In genomic region chr2:118529466-118530181, GRCm38 (mm10) we compare ENCODE assay signal across 8 mouse cellular contexts. TPM values are rescaled to one million over a fixed set of nuclear protein-coding genes. Genes with fewer than 3 reads are reported as not detected.
DNase-seq lines count a peak whose midpoint lies in the region; ATAC-seq lines count a peak whose summit lies in the region.

No protein-coding gene starts in this region.

- peaks cover 21% of the 10 kb centered on the region for H3K36me3 ChIP-seq in heart, embryonic 14.5 days (ENCODE audit: control insufficient read depth, insufficient read depth, low read length)
- H3K36me3 ChIP-seq in kidney, embryonic 16.5 days (ENCODE audit: insufficient read depth, low read length): peaks cover 7% of the 10 kb centered on the region

- H3K27me3 ChIP-seq in heart, embryonic 14.5 days (ENCODE audit: control insufficient read depth, insufficient read depth, low read length): no peaks in the 10 kb centered on the region
- no peaks in the 10 kb centered on the region for H3K27me3 ChIP-seq in kidney, embryonic 16.5 days (ENCODE audit: insufficient read depth, low read length)

- H3K4me2 ChIP-seq in heart, embryonic 14.5 days (ENCODE audit: low read length): no peak overlapping the region
- H3K4me2 ChIP-seq in kidney, embryonic 16.5 days (replicated peaks; ENCODE audit: low read depth, low read length): peak overlapping the region; percentile 7; the same call in 1 of the 2 replicates

- WGBS in heart, embryonic 14.5 days: 15% methylated on average over 7 of the region's 7 CpGs
- 12% methylated on average over 7 of the region's 7 CpGs for WGBS in kidney, embryonic 16.5 days

- H3K9me3 ChIP-seq in heart, embryonic 14.5 days (ENCODE audit: control insufficient read depth, low read length): no peaks in the 10 kb centered on the region
- no peaks in the 10 kb centered on the region for H3K9me3 ChIP-seq in kidney, embryonic 16.5 days (ENCODE audit: low read length)

- DNase-seq in urinary bladder, adult 18-20 months (ENCODE audit: low spot score in 2 of 2): peak; percentile 50 to 75
- DNase-seq in urinary bladder, postnatal 10 days (ENCODE audit: low spot score): no peak
- DNase-seq in lung, postnatal 10 days: peak; percentile 82
- no peak for DNase-seq in cerebellum, adult 11-12 months
- no peak for DNase-seq in frontal cortex, postnatal 36 days (ENCODE audit: low spot score in 2 of 2)
- no peak for DNase-seq in layer of hippocampus, adult 18-20 months (ENCODE audit: low spot score in 2 of 2)

- peak overlapping the region; percentile 59 for H3K9ac ChIP-seq in heart, embryonic 14.5 days (ENCODE audit: low read length)
- peak overlapping the region; percentile 52 for H3K9ac ChIP-seq in kidney, embryonic 16.5 days (replicated peaks; ENCODE audit: low read length)

- ATAC-seq in heart, embryonic 14.5 days (ENCODE audit: insufficient number of reproducible peaks, insufficient read depth, low FRiP score, low read depth): peak; percentile 57; the same call in 1 of the 2 replicates
- peak; percentile 80 for ATAC-seq in kidney, embryonic 16.5 days (ENCODE audit: low FRiP score, low TSS enrichment)

- H3K4me1 ChIP-seq in heart, embryonic 14.5 days (ENCODE audit: control insufficient read depth in 2 of 2, insufficient read depth in 2 of 2, low read length in 2 of 2): peaks cover 41 to 50% of the 10 kb centered on the region in 2 experiments
- peaks cover 60% of the 10 kb centered on the region for H3K4me1 ChIP-seq in kidney, embryonic 16.5 days (ENCODE audit: insufficient read depth, low read length)

- H3K4me3 ChIP-seq in heart, embryonic 14.5 days (ENCODE audit: control insufficient read depth in 1 of 2, insufficient read depth in 1 of 2, low read depth in 1 of 2, low read length in 2 of 2): no peak overlapping the region
- H3K4me3 ChIP-seq in kidney, embryonic 16.5 days (ENCODE audit: low read length): no peak overlapping the region

- peak overlapping the region; percentile 34 to 80 for H3K27ac ChIP-seq in heart, embryonic 14.5 days (replicated peaks in 1 of 2; ENCODE audit: control insufficient read depth in 1 of 2, insufficient read depth in 1 of 2, low read depth in 2 of 2, low read length in 2 of 2)
- H3K27ac ChIP-seq in kidney, embryonic 16.5 days (ENCODE audit: low read length): peak overlapping the region; percentile 95

RNA-seq across cellular contexts. Expression of gene Bmf, which starts 19.9 kb away (rescaled TPM):
- polyA plus RNA-seq in heart, embryonic 14.5 days (2014; fragmentation: Nextera tagmentation; extraction: Ambion mirVana): 2.1 and 6.3 TPM in 2 replicates
- polyA plus RNA-seq in kidney, embryonic 16.5 days (2015; fragmentation: Nextera tagmentation; extraction: Ambion mirVana): 7.6 and 9.9 TPM in 2 replicates
- total RNA-seq in layer of hippocampus, adult 18-20 months (2021): 1 to 10 TPM; 1.2 to 2.8 TPM

RNA-seq across cellular contexts. Expression of gene Srp14, which starts 50.1 kb away (rescaled TPM):
- polyA plus RNA-seq in heart, embryonic 14.5 days (2014; fragmentation: Nextera tagmentation; extraction: Ambion mirVana): 223 and 239 TPM in 2 replicates
- polyA plus RNA-seq in kidney, embryonic 16.5 days (2015; fragmentation: Nextera tagmentation; extraction: Ambion mirVana): 216 and 231 TPM in 2 replicates
- total RNA-seq in layer of hippocampus, adult 18-20 months (2021): 100 to 1,000 TPM; 184 to 191 TPM

Comparison
In these comparisons a context has a peak if more than half of its experiments do, and no peak if none do; other contexts are left out.
1. DNase-seq: peak in urinary bladder, adult 18-20 months (2 of 2) and lung, postnatal 10 days (single experiment); none in urinary bladder, postnatal 10 days (single experiment), cerebellum, adult 11-12 months (single experiment), frontal cortex, postnatal 36 days (0 of 2) and layer of hippocampus, adult 18-20 months (0 of 2).